Mouse (Mus musculus) heart, adult 2 months (tissue): ENCODE measurements around the gene Icosl.

Experiments used
- CTCF ChIP-seq: fragments of 200-600 bp; IDR thresholded peaks from 2 replicates; pipeline ENCODE4 v1.8.1; 2022; ENCODE audit warnings: antibody characterized with exemption, mild to moderate bottlenecking, moderate library complexity
- EP300 ChIP-seq: fragments of 200-500 bp; IDR thresholded peaks from 2 replicates; pipeline ENCODE4 v1.6.1; 2011; ENCODE audit warnings: low read depth, low read length, control low read depth; ENCODE audit not compliant: insufficient read depth
- POLR2A ChIP-seq: fragments of 200-500 bp; IDR thresholded peaks from 2 replicates; pipeline ENCODE4 v1.6.1; 2011; ENCODE audit warnings: mild to moderate bottlenecking, low read depth, low read length, control low read depth; ENCODE audit not compliant: insufficient read depth

DNA sequence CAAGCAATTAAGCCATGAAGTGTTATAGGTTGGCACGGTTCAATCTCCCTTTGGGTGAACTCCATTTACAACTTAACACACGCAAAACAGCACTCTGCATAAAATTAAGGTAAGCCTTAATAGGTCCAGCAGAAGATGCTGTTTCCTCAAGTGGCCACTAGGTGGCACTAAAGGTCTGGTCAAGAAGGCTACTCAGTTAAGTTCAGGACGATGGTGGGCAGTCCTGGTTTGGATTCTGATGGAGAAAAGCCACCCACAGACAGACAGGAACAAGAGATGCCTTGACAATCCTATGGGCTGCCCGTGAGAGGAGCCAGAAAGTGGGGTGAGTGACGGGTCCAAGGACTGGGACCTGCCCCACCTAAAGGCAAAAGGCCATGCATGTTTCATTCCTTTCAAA lies 41.0 kb upstream of the Icosl start:
- TF ChIP-seq EP300, result peak; percentile 83; the same call in 1 of the 2 replicates
- TF ChIP-seq POLR2A, result no peak
- TF ChIP-seq CTCF, result peak; percentile 94
